Mouse (Mus musculus) C2C12 (cell line): ENCODE measurements around the gene Olfr433.

Source experiments
- CTCF ChIP-seq: IDR thresholded peaks from one replicate; pipeline ENCODE4 v1.5.1; 2011; ENCODE audit not compliant: control insufficient read depth, insufficient read depth, insufficient read length
- MYOD1 ChIP-seq: IDR thresholded peaks from one replicate; pipeline ENCODE4 v1.6.1; 2011; ENCODE audit warnings: low read depth; ENCODE audit not compliant: control insufficient read depth, insufficient read length
- MYOG ChIP-seq: IDR thresholded peaks from one replicate; pipeline ENCODE4 v1.6.1; 2011; ENCODE audit not compliant: control insufficient read depth, insufficient read length; ENCODE audit errors: extremely low read depth
- USF1 ChIP-seq: IDR thresholded peaks from one replicate; pipeline ENCODE4 v1.6.1; 2011; ENCODE audit warnings: low read depth, mild to moderate bottlenecking, control low read depth, moderate library complexity

DNA sequence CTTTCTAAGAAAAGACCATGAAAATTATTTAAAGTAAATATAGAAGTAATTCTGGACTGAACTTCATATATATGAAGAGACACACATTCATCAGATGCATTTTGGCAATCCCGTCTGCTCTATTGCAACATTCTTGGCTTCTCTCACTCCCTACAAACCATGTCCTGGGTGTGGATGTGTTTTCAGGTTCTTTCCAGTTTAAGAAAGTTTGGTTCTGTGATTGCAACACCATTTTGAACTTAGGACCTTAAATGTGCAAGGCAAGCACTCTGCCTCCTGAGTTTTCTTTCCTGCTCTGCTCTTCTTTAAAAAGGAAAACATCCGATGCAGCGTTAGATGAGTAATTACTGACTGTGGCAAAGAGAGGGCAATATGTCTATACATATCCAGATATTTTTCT lies 2.0 kb upstream of the Olfr433 start:
- TF ChIP-seq CTCF (no peak), MYOG (no peak), USF1 (no peak), MYOD1 (no peak)
